Mouse (Mus musculus) lung, embryonic 14.5 days (tissue): ENCODE measurements around the gene Tnrc6a. TPM values are rescaled to one million over a fixed set of nuclear protein-coding genes. Genes with fewer than 3 reads are reported as not detected.
A peak's percentile ranks its signal among the peaks of the same experiment; 100 is the strongest.

ENCODE experiments used
- ATAC-seq: fragments of 200-750 bp; cut with Nextera tagmentation; 2 replicates; pipeline ENCODE4 v1.8.0; 2017; ENCODE audit warnings: mild to moderate bottlenecking, moderate TSS enrichment, moderate library complexity; ENCODE audit not compliant: insufficient read depth
- DNase-seq: peaks from one replicate; pipeline ENCODE4 v3.0.0-alpha.2; 2015
- H3K27ac ChIP-seq: fragments of 300-500 bp; sonication (generic); 2 replicates; pipeline ENCODE4 v1.5.1; 2014; ENCODE audit warnings: low read depth, mild to moderate bottlenecking, moderate library complexity
- H3K27me3 ChIP-seq: fragments of 300-500 bp; sonication (generic); 2 replicates; pipeline ENCODE4 v1.6.1; 2014; ENCODE audit warnings: low read length, control low read depth; ENCODE audit not compliant: insufficient read depth
- H3K36me3 ChIP-seq: fragments of 300-500 bp; sonication (generic); 2 replicates; pipeline ENCODE4 v1.6.1; 2014; ENCODE audit warnings: control low read depth; ENCODE audit not compliant: insufficient read depth
- H3K4me1 ChIP-seq: fragments of 300-500 bp; sonication (generic); 2 replicates; pipeline ENCODE4 v1.6.1; 2014; ENCODE audit warnings: antibody characterized with exemption, control low read depth; ENCODE audit not compliant: insufficient read depth
- H3K4me2 ChIP-seq: fragments of 300-500 bp; sonication (generic); 2 replicates; pipeline ENCODE4 v1.6.1; 2014; ENCODE audit warnings: mild to moderate bottlenecking
- H3K4me3 ChIP-seq: fragments of 300-500 bp; sonication (generic); 2 replicates; pipeline ENCODE4 v1.5.1; 2014; ENCODE audit warnings: low read depth, low read length
- H3K9ac ChIP-seq: fragments of 300-500 bp; sonication (generic); 2 replicates; pipeline ENCODE4 v1.6.1; 2014
- H3K9me3 ChIP-seq: fragments of 300-500 bp; sonication (generic); 2 replicates; pipeline ENCODE4 v1.6.1; 2016; ENCODE audit warnings: low read depth, low read length, control low read depth
- CTCF ChIP-seq: IDR thresholded peaks from 2 replicates; pipeline ENCODE4 v1.5.1; 2016; ENCODE audit warnings: antibody characterized with exemption, low read depth
- WGBS: fragments of 180-500 bp; shearing (Covaris S2); extraction: QIAGEN DNeasy Blood & Tissue Kit; methylation state at CpG from one replicate; pipeline ENCODE4 v1.1.7; 2014; 5-methylcytosine and 5-hydroxymethylcytosine counted together
- polyA plus RNA-seq: library from polyadenylated mRNA; unstranded; fragments of >200 nt; fragmentation: Nextera tagmentation; extraction: Ambion mirVana; gene quantifications from 2 replicates; pipeline ENCODE4 v1.2.1, GENCODE M21; 2014

Tnrc6a gene
- polyA plus RNA-seq, 1 experiment from 2014 or later: 47.6 TPM

DNA sequence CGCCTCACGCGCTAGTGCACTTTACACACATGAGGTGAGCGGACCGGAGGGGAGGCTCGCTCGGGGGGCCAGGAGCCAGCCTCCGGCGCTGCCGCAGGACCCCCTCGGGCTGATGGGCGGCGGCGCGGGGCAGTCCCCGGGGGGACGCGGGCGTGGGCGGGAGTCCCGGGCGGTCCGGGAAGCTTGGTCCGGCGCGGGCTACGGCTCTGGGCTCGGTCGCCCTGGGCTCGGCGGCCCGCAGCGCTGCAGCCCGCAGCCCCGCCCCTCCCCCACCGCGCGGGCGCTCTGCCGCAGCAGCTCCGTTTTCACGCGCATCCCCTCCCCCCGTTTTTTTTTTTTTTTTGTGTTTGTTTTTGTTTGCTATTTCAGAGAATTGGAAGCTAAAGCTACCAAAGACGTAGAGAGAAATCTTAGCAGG is 623 bp downstream of the Tnrc6a start:
- H3K36me3 ChIP-seq: peaks cover 23% of the 10 kb centered on the region; the same call in 1 of the 2 replicates
- H3K27ac ChIP-seq: peak overlapping the region; percentile 98
- no peaks in the 10 kb centered on the region for H3K27me3 ChIP-seq
- H3K4me1 ChIP-seq: no peaks in the 10 kb centered on the region
- peak overlapping the region; percentile 97 for H3K9ac ChIP-seq
- ATAC-seq (peak; percentile 78), DNase-seq (peak; percentile 41)
- H3K4me2 ChIP-seq: peak overlapping the region; percentile 68
- WGBS: under 1% methylated on average over 35 of the region's 45 CpGs
- TF ChIP-seq CTCF: no peak
- peak overlapping the region; percentile 99 for H3K4me3 ChIP-seq
- no peaks in the 10 kb centered on the region for H3K9me3 ChIP-seq

DNA sequence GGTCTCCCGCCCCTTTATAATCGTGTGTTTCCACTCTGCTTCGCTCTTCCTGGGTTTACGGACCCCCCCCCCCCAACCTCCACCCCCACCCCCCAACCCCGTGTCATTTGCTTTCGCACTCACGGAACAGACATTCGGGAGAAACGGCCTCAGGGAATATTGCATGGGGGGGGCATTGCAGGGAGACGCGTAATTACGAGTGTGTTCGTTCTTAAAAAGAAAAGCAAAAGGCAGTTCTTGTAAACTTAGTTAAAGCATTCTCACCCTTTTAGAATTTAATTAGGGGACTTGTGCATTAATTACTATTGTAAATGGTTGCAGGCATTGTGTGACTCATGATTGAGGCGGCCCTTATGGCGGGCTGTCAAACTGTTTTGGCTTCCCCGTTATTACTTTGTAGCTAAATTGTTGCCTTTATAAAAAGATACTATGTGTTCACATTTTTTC is 1.1 kb downstream of the Tnrc6a start:
- H3K4me2 ChIP-seq: peak overlapping the region; percentile 68
- H3K27ac ChIP-seq: peak overlapping the region; percentile 98; the same call in 1 of the 2 replicates
- no peaks in the 10 kb centered on the region for H3K9me3 ChIP-seq
- WGBS: 1% methylated on average over 16 of the region's 16 CpGs
- peak overlapping the region; percentile 97 for H3K9ac ChIP-seq
- DNase-seq (peak; percentile 56), ATAC-seq (0 out of 2 replicates have a peak, but pooled peaks have one; percentile 5)
- H3K4me1 ChIP-seq: no peaks in the 10 kb centered on the region
- H3K27me3 ChIP-seq: no peaks in the 10 kb centered on the region
- peak overlapping the region; percentile 99 for H3K4me3 ChIP-seq
- H3K36me3 ChIP-seq: peaks cover 25% of the 10 kb centered on the region; the same call in 1 of the 2 replicates
- no peak for TF ChIP-seq CTCF

GRCm38 (mm10) chr7:123126056-123126455 is 2.4 kb downstream of the Tnrc6a start:
- Histone ChIP-seq H3K27me3 (no peaks in the 10 kb centered on the region), H3K4me1 (no peaks in the 10 kb centered on the region), H3K9me3 (no peaks in the 10 kb centered on the region), H3K27ac (no peak overlapping the region), H3K4me3 (no peak overlapping the region), H3K9ac (no peak overlapping the region), H3K4me2 (no peak overlapping the region), H3K36me3 (peaks cover 38% of the 10 kb centered on the region; the same call in 1 of the 2 replicates)
- 32% methylated on average over 4 of the region's 4 CpGs for WGBS
- no peak for TF ChIP-seq CTCF
- DNase-seq (no peak), ATAC-seq (no peak)

- H3K4me1 ChIP-seq: no peaks in the 10 kb centered on the region
- H3K9ac ChIP-seq: no peak overlapping the region
- H3K9me3 ChIP-seq: no peaks in the 10 kb centered on the region
- WGBS: 60% methylated on average over 1 of the region's 1 CpGs
- ATAC-seq (no peak), DNase-seq (no peak)
- no peak overlapping the region for H3K27ac ChIP-seq
- H3K27me3 ChIP-seq: no peaks in the 10 kb centered on the region
- H3K4me3 ChIP-seq: no peak overlapping the region
- TF ChIP-seq CTCF: 0 out of 2 replicates have a peak, but pooled peaks have one; percentile 9
- H3K36me3 ChIP-seq: peaks cover 45% of the 10 kb centered on the region; the same call in 1 of the 2 replicates
- no peak overlapping the region for H3K4me2 ChIP-seq
Measured at GRCm38 (mm10) chr7:123127301-123127700, 3.6 kb downstream of the Tnrc6a start.

GRCm38 (mm10) chr7:123127981-123128380 is 4.3 kb downstream of the Tnrc6a start:
- DNase-seq (no peak), ATAC-seq (no peak)
- peaks cover 46% of the 10 kb centered on the region; the same call in 1 of the 2 replicates for H3K36me3 ChIP-seq
- H3K9ac ChIP-seq: no peak overlapping the region
- H3K27ac ChIP-seq: no peak overlapping the region
- no peaks in the 10 kb centered on the region for H3K27me3 ChIP-seq
- no peak overlapping the region for H3K4me3 ChIP-seq
- WGBS: 5% methylated on average over 1 of the region's 1 CpGs
- no peaks in the 10 kb centered on the region for H3K9me3 ChIP-seq
- no peaks in the 10 kb centered on the region for H3K4me1 ChIP-seq
- no peak for TF ChIP-seq CTCF
- no peak overlapping the region for H3K4me2 ChIP-seq

GRCm38 (mm10) chr7:123129061-123129460 is 5.4 kb downstream of the Tnrc6a start:
- DNase-seq: no peak
- Histone ChIP-seq H3K9me3 (no peaks in the 10 kb centered on the region), H3K27me3 (no peaks in the 10 kb centered on the region), H3K4me1 (no peaks in the 10 kb centered on the region), H3K4me3 (no peak overlapping the region), H3K27ac (no peak overlapping the region), H3K4me2 (no peak overlapping the region), H3K36me3 (peaks cover 46% of the 10 kb centered on the region; the same call in 1 of the 2 replicates), H3K9ac (no peak overlapping the region)
- no peak for ATAC-seq
- WGBS: 74% methylated on average over 2 of the region's 2 CpGs
- TF ChIP-seq CTCF: no peak

DNA sequence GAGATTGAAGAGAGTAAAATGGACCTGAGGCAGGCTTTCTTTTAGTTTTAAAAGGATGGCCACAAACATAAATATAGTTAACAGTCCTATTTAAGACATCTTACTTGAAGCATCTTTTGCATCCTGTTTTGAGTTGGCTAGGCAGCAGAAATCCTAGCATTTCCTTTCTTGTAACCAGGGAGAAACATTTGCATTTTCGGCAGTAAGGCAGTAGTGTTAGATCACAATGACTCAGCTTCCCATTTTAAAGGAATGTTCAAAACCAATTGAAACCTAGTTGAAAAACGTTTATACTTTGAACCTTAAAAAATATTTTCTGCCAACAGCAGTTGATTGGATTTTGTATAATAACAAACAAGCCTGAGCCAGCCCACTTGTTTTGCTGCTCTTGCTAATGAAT is 6.5 kb downstream of the Tnrc6a start:
- Histone ChIP-seq H3K9ac (no peak overlapping the region), H3K4me2 (no peak overlapping the region), H3K9me3 (no peaks in the 10 kb centered on the region), H3K4me3 (no peak overlapping the region), H3K36me3 (peaks cover 46% of the 10 kb centered on the region; the same call in 1 of the 2 replicates), H3K4me1 (peaks cover 3% of the 10 kb centered on the region; the same call in 1 of the 2 replicates), H3K27ac (no peak overlapping the region), H3K27me3 (no peaks in the 10 kb centered on the region)
- 28% methylated on average over 2 of the region's 2 CpGs for WGBS
- no peak for TF ChIP-seq CTCF
- DNase-seq (no peak), ATAC-seq (no peak)
